Mouse (Mus musculus) lung, embryonic 15.5 days (tissue): ENCODE results near the gene Icam5. TPM values are rescaled to one million over a fixed set of nuclear protein-coding genes. Genes with fewer than 3 reads are reported as not detected.
"Not testable (repeated sequence)": the region's sequence is repeated elsewhere in the genome, so short reads cannot be mapped to it uniquely, and the experiment has no call there.

Experiments used
- ATAC-seq: fragments of 200-750 bp; cut with Nextera tagmentation; 2 replicates; pipeline ENCODE4 v1.8.0; 2017; ENCODE audit warnings: moderate number of reproducible peaks, borderline replicate concordance; ENCODE audit not compliant: low FRiP score, low TSS enrichment; ENCODE audit errors: extremely low read depth
- H3K27ac ChIP-seq: fragments of 300-500 bp; sonication (generic); 2 replicates; pipeline ENCODE4 v1.5.1; 2015; ENCODE audit warnings: moderate library complexity, mild to moderate bottlenecking, inconsistent platforms
- H3K27me3 ChIP-seq: fragments of 300-500 bp; sonication (generic); 2 replicates; pipeline ENCODE4 v1.6.1; 2015; ENCODE audit warnings: inconsistent platforms
- H3K36me3 ChIP-seq: fragments of 300-500 bp; sonication (generic); 2 replicates; pipeline ENCODE4 v1.6.1; 2015; ENCODE audit warnings: inconsistent platforms
- H3K4me1 ChIP-seq: fragments of 300-500 bp; sonication (generic); 2 replicates; pipeline ENCODE4 v1.6.1; 2015; ENCODE audit warnings: inconsistent platforms
- H3K4me2 ChIP-seq: fragments of 300-500 bp; sonication (generic); 2 replicates; pipeline ENCODE4 v1.6.1; 2015; ENCODE audit warnings: inconsistent platforms, mild to moderate bottlenecking, moderate library complexity
- H3K4me3 ChIP-seq: fragments of 300-500 bp; sonication (generic); 2 replicates; pipeline ENCODE4 v1.5.1; 2015; ENCODE audit warnings: mild to moderate bottlenecking, inconsistent platforms
- H3K9ac ChIP-seq: fragments of 300-500 bp; sonication (generic); 2 replicates; pipeline ENCODE4 v1.6.1; 2015; ENCODE audit warnings: inconsistent platforms
- H3K9me3 ChIP-seq: fragments of 300-500 bp; sonication (generic); 2 replicates; pipeline ENCODE4 v1.6.1; 2016; ENCODE audit warnings: inconsistent platforms
- WGBS: fragments of 180-500 bp; shearing (Covaris S2); methylation state at CpG from one replicate; pipeline ENCODE4 v1.1.7; 2015; 5-methylcytosine and 5-hydroxymethylcytosine counted together
- polyA plus RNA-seq: library from polyadenylated mRNA; unstranded; fragments of >200 nt; fragmentation: Nextera tagmentation; extraction: Ambion mirVana; gene quantifications from 2 replicates; pipeline ENCODE4 v1.2.1, GENCODE M21; 2015

The Icam5 gene
- polyA plus RNA-seq, 1 experiment from 2014 or later = 0.17 TPM

DNA sequence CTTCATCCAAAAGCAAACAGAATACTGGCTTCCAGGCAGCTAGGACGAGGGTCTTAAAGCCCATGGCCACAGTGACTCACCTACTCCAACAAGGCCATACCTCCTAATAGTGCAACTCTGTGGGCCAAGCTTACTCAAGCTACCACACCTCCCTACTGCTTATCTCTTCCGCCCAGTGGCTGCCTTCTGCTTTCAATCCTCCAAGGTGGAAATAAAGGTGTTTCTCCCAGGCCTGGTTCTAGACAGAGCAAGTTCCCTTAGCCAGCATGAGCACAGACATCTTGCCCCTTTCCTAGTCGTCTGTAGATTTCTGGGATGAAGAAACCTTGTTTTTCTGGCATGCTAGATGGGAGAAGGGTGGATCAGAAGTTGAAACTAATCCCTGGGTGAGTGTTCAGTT lies 7.9 kb downstream of the Icam5 start:
- Histone ChIP-seq H3K4me3 (no peak overlapping the region), H3K9me3 (no peaks in the 10 kb centered on the region), H3K9ac (no peak overlapping the region), H3K4me2 (no peak overlapping the region), H3K27ac (no peak overlapping the region), H3K36me3 (no peaks in the 10 kb centered on the region), H3K4me1 (peaks cover 29% of the 10 kb centered on the region), H3K27me3 (peaks cover 53% of the 10 kb centered on the region)
- WGBS = 75% methylated on average over 3 of the region's 3 CpGs
- ATAC-seq = no peak

GRCm38 (mm10) chr9:21041308-21041707 lies 9.4 kb downstream of the Icam5 start:
- peaks cover 38% of the 10 kb centered on the region for H3K27me3 ChIP-seq
- H3K27ac ChIP-seq = no peak overlapping the region
- H3K36me3 ChIP-seq = no peaks in the 10 kb centered on the region
- WGBS = 26% methylated on average over 4 of the region's 4 CpGs
- H3K4me1 ChIP-seq = peaks cover 21% of the 10 kb centered on the region
- no peak for ATAC-seq
- no peaks in the 10 kb centered on the region for H3K9me3 ChIP-seq
- no peak overlapping the region for H3K9ac ChIP-seq
- no peak overlapping the region for H3K4me2 ChIP-seq
- H3K4me3 ChIP-seq = no peak overlapping the region

DNA sequence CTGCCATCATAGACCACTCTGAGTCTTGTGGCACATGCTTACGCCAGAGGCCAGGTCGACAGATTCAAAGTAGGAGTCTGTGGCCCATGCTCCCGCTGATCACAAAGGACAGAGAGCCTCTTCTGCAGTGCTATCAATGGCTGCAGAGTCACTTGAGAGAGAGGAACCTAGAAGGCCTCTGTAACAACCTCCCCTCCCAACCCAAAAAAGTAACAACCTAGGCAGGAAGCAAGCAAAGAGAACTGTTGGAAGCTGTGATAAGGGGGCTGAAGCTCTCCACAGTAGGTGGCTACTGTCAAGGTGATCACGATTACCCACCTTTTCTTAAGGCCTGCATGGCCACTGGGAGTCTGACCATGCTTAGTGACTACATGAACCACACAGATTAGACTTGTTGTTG lies 11.7 kb downstream of the Icam5 start:
- no peak overlapping the region for H3K27ac ChIP-seq
- WGBS = 75% methylated on average over 4 of the region's 4 CpGs
- peaks cover 2% of the 10 kb centered on the region; the same call in 1 of the 2 replicates for H3K4me1 ChIP-seq
- no peak overlapping the region for H3K4me2 ChIP-seq
- no peaks in the 10 kb centered on the region for H3K36me3 ChIP-seq
- no peak overlapping the region for H3K9ac ChIP-seq
- H3K27me3 ChIP-seq = peaks cover 16% of the 10 kb centered on the region
- H3K9me3 ChIP-seq = no peaks in the 10 kb centered on the region
- no peak for ATAC-seq
- no peak overlapping the region for H3K4me3 ChIP-seq

GRCm38 (mm10) chr9:21044785-21045184 lies 12.9 kb downstream of the Icam5 start:
- H3K9ac ChIP-seq, H3K4me1 ChIP-seq, H3K9me3 ChIP-seq, H3K27ac ChIP-seq, H3K4me3 ChIP-seq, ATAC-seq, H3K4me2 ChIP-seq, H3K27me3 ChIP-seq, H3K36me3 ChIP-seq: not testable (repeated sequence)
- WGBS = 49% methylated on average over 1 of the region's 1 CpGs

DNA sequence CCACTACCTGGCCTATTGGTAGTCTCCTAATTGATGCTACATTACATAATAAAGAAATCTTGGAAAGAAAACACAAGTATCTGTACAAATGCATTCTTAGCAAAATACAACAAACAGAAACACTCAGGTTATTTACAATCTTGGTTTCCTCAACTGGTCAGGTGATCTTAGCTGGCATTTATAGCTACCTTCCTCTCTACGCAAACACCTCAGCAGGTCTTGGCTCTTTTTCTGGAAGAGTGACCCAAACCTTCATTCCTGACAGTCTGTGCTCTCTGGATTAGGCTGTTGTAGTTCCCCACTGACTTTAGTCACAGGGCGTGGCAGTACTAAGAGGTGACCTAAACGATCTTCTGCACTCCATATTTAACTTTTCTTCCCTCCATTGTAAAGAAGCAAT lies 13.4 kb downstream of the Icam5 start:
- no peak overlapping the region for H3K27ac ChIP-seq
- no peak overlapping the region for H3K9ac ChIP-seq
- H3K36me3 ChIP-seq = no peaks in the 10 kb centered on the region
- 68% methylated on average over 3 of the region's 3 CpGs for whole genome bisulfite sequencing
- H3K9me3 ChIP-seq = no peaks in the 10 kb centered on the region
- H3K4me1 ChIP-seq = no peaks in the 10 kb centered on the region
- no peaks in the 10 kb centered on the region for H3K27me3 ChIP-seq
- no peak overlapping the region for H3K4me2 ChIP-seq
- ATAC-seq = no peak
- no peak overlapping the region for H3K4me3 ChIP-seq

- Histone ChIP-seq H3K4me3 (no peak overlapping the region), H3K27ac (no peak overlapping the region), H3K9ac (no peak overlapping the region), H3K27me3 (no peaks in the 10 kb centered on the region), H3K36me3 (no peaks in the 10 kb centered on the region), H3K4me1 (no peaks in the 10 kb centered on the region), H3K4me2 (no peak overlapping the region), H3K9me3 (no peaks in the 10 kb centered on the region)
- no peak for ATAC-seq
- WGBS = 53% methylated on average over 10 of the region's 10 CpGs
Measured at GRCm38 (mm10) chr9:21051578-21051977, 19.7 kb downstream of the Icam5 start.

- Histone ChIP-seq H3K36me3 (peaks cover 25% of the 10 kb centered on the region), H3K27ac (no peak overlapping the region), H3K27me3 (no peaks in the 10 kb centered on the region), H3K9ac (no peak overlapping the region), H3K9me3 (no peaks in the 10 kb centered on the region), H3K4me3 (no peak overlapping the region), H3K4me1 (no peaks in the 10 kb centered on the region), H3K4me2 (no peak overlapping the region)
- no peak for ATAC-seq
- WGBS = 73% methylated on average over 2 of the region's 2 CpGs
Measured at GRCm38 (mm10) chr9:21062928-21063327, 31.1 kb downstream of the Icam5 start.

- Histone ChIP-seq H3K27ac (no peak within 1 kb of the TSS), H3K4me3 (no peak within 1 kb of the TSS), H3K9me3 (no peaks in the 10 kb centered on the region), H3K9ac (no peak within 1 kb of the TSS), H3K4me2 (no peak within 1 kb of the TSS), H3K36me3 (peaks cover 22% of the 10 kb centered on the region), H3K27me3 (no peaks in the 10 kb centered on the region), H3K4me1 (peaks cover 3% of the 10 kb centered on the region)
- 78% methylated on average over 27 of the region's 27 CpGs for WGBS
- no peak for ATAC-seq
Measured at GRCm38 (mm10) chr9:21067006-21067684, 35.3 kb downstream of the Icam5 start, which contains the start of gene Zglp1. TSS of gene Zglp1 (minus strand) at chr9:21067093.

DNA sequence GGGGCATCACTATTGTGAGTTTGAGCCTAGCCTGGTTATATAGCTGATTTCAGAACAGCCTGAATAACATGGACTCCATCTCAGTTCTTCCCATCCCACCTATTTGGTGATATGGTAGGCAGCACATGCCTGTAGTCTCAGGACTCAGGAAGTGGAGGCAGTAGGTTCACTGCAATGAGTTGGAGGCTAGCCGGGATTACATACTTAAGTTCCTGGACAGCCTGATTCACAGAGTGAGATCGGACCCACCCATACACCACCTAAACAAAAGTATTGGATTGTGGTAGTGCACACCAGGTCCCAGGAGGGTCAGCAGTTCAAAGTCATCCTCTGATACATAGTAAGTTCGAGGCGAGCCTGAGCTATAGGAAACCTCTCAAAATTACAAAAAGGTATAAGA lies 40.8 kb downstream of the Icam5 start:
- Histone ChIP-seq H3K27me3 (no peaks in the 10 kb centered on the region), H3K27ac (peak overlapping the region; percentile 75; the same call in 1 of the 2 replicates), H3K36me3 (peaks cover 30% of the 10 kb centered on the region), H3K4me1 (peaks cover 10% of the 10 kb centered on the region), H3K4me3 (peak overlapping the region; percentile 94), H3K4me2 (peak overlapping the region; percentile 88), H3K9ac (peak overlapping the region; percentile 84), H3K9me3 (no peaks in the 10 kb centered on the region)
- 12% methylated on average over 4 of the region's 4 CpGs for WGBS
- ATAC-seq = peak; percentile 12; the same call in 1 of the 2 replicates

DNA sequence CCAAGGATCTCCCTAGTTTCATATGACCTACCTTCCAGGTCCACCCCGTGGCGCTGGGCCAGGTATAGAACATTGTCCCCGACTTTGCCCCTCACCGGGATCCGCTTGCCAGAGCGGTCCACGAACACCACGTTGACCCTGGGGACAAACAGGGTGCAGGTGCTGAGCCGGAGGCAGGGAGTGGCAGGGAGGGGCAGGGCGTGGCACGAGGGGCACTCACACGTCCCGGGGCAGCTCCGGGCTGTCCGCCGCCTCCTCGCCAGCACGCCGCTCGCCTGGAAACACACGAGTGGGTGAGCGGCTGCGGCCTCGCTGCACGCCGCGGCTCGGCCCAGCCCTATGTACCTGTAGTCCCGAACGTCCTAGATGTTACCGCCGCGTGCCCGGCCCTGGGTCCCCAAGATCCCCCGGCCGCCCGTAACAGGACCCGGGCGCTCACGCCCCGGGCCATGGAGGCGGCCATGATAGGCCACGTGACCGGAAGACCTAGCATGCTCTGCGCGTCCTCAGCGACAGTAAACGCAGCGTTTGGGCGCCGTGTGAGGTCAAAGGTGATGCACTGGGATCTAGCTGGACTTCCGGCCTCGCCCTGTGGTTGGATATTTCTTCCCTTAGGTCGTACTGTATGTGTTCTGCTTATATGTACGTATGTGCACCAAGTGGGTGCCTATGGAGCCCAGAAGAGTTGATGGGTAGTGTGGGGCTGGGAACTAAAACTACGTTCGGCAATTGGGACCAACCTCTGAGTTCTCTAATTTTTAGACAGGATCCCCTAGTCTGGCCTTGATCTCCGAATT lies 41.4 kb downstream of the Icam5 start, which contains the start of the genes Gm49373 and Fdx1l:
Gene Gm49373, minus strand, starts transcription at position 53 of the 797 bp plus-strand sequence.
Gene Fdx1l, minus strand, starts transcription at position 571 of the 797 bp plus-strand sequence.
- Histone ChIP-seq H3K9ac (peak within 1 kb of the TSS; percentile 84), H3K36me3 (peaks cover 32% of the 10 kb centered on the region), H3K4me1 (peaks cover 10% of the 10 kb centered on the region), H3K4me3 (peak within 1 kb of the TSS; percentile 94), H3K9me3 (no peaks in the 10 kb centered on the region), H3K27me3 (no peaks in the 10 kb centered on the region), H3K27ac (peak within 1 kb of the TSS; percentile 75), H3K4me2 (peak within 1 kb of the TSS; percentile 88)
- peak; percentile 93 for ATAC-seq
- 2% methylated on average over 58 of the region's 58 CpGs for WGBS

- Histone ChIP-seq H3K4me3 (no peak overlapping the region), H3K27ac (peak overlapping the region; percentile 75; the same call in 1 of the 2 replicates), H3K36me3 (peaks cover 42% of the 10 kb centered on the region), H3K4me1 (peaks cover 10% of the 10 kb centered on the region), H3K9me3 (no peaks in the 10 kb centered on the region), H3K27me3 (no peaks in the 10 kb centered on the region), H3K9ac (no peak overlapping the region), H3K4me2 (0 out of 2 replicates have a peak overlapping the region, but pooled peaks have one; percentile 88)
- 86% methylated on average over 1 of the region's 1 CpGs for WGBS
- no peak for ATAC-seq
Measured at GRCm38 (mm10) chr9:21074173-21074572, 42.3 kb downstream of the Icam5 start.

DNA sequence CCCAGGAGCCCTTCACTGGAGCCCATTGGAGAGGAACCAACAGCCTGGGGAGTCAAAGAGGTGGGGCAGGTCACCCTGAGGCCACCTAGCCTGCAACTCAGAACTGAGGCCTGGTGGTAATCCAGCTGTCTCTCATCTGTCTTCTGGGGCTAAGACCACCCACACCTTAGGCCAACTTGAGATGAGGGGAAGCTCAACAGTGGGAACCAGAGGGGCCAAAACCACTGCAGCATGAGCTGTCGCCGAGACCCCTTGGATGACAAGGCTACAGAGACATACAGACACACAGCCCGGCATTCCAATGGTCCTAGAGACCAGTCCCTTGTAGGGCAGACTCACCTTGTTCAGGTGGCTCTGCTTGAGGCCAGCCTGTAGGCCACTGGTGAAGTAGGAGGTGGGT lies 43.8 kb downstream of the Icam5 start:
- no peaks in the 10 kb centered on the region for H3K27me3 ChIP-seq

More for the DNA sequence above, 43.8 kb downstream of the Icam5 start:
- 80% methylated on average over 3 of the region's 3 CpGs for WGBS
- H3K36me3 ChIP-seq = peaks cover 56% of the 10 kb centered on the region
- no peak overlapping the region for H3K27ac ChIP-seq
- H3K9me3 ChIP-seq = no peaks in the 10 kb centered on the region
- ATAC-seq = no peak
- H3K4me2 ChIP-seq = no peak overlapping the region
- H3K4me3 ChIP-seq = no peak overlapping the region
- no peak overlapping the region for H3K9ac ChIP-seq
- peaks cover 10% of the 10 kb centered on the region for H3K4me1 ChIP-seq
